8 mouse cellular contexts compared by ENCODE assay signal in genomic region chr3:104793871-104794828, GRCm38 (mm10). TPM values are rescaled to one million over a fixed set of nuclear protein-coding genes. Genes with fewer than 3 reads are reported as not detected.
DNase-seq lines count a peak whose midpoint lies in the region; ATAC-seq lines count a peak whose summit lies in the region.

No protein-coding gene starts in this region.

- H3K4me2 ChIP-seq in hindbrain, embryonic 13.5 days = no peak overlapping the region

- peaks cover 18% of the 10 kb centered on the region for H3K36me3 ChIP-seq in hindbrain, embryonic 13.5 days

- H3K4me1 ChIP-seq in hindbrain, embryonic 13.5 days (replicated peaks) = peaks cover 39% of the 10 kb centered on the region

- no peaks in the 10 kb centered on the region for H3K9me3 ChIP-seq in hindbrain, embryonic 13.5 days

- ATAC-seq in hindbrain, embryonic 13.5 days (ENCODE audit: low FRiP score) = peak; percentile 86
- ATAC-seq in erythroblast, adult 5-6 weeks (replicated peaks; ENCODE audit: low FRiP score, poor library complexity, severe bottlenecking) = no peak

- peaks cover 14% of the 10 kb centered on the region for H3K27me3 ChIP-seq in hindbrain, embryonic 13.5 days

- no peak overlapping the region for H3K9ac ChIP-seq in hindbrain, embryonic 13.5 days

- DNase-seq in ES-CJ7 (ENCODE audit: low read depth, low spot score) = peak; percentile 98
- DNase-seq in adrenal gland, postnatal 4 days (ENCODE audit: low spot score in 2 of 2) = peak; percentile 83 to 88
- peak; percentile 89 for DNase-seq in gastrocnemius, adult 18-20 months (ENCODE audit: low spot score)
- DNase-seq in layer of hippocampus, postnatal 25 days (ENCODE audit: extremely low spot score in 1 of 2, low spot score in 1 of 2) = peak; percentile 39 to 67
- peak; percentile 98 for DNase-seq in lung, postnatal 14 days
- DNase-seq in retina, postnatal 1 day = peak; percentile 98

- no peak overlapping the region for H3K4me3 ChIP-seq in hindbrain, embryonic 13.5 days

- H3K27ac ChIP-seq in hindbrain, embryonic 13.5 days = peak overlapping the region; percentile 40

- WGBS in hindbrain, embryonic 13.5 days = 57% methylated on average over 20 of the region's 20 CpGs

RNA-seq across cellular contexts. Expression of gene Rhoc, which starts 6.0 kb away (rescaled TPM):
- total RNA-seq in adrenal gland, postnatal 4 days (2021) = 100 to 1,000 TPM; 190 to 195 TPM
- total RNA-seq in gastrocnemius, adult 18-20 months (2021) = 10 to 100 TPM; 36.1 to 41.4 TPM
- polyA plus RNA-seq in hindbrain, embryonic 13.5 days (2015; fragmentation: Nextera tagmentation; extraction: Ambion mirVana) = 55.4 and 61.7 TPM in 2 replicates
- total RNA-seq in layer of hippocampus, postnatal 25 days (2021) = 10 to 100 TPM; 25.8 to 26.2 TPM
- not detected in 2 replicates for total RNA-seq in erythroblast, adult 5-6 weeks (2015; ENCODE audit: low replicate concordance)
- total RNA-seq in erythroblast, adult 5-6 weeks (2017; ENCODE audit: low replicate concordance) = 1.3 and 2.4 TPM in 2 replicates

RNA-seq across cellular contexts. Expression of gene Fam19a3, which starts 12.5 kb away (rescaled TPM):
- total RNA-seq in adrenal gland, postnatal 4 days (2021) = 1 to 10 TPM; 1.2 to 1.3 TPM
- 1 to 10 TPM; 2.1 to 3.4 TPM for total RNA-seq in gastrocnemius, adult 18-20 months (2021)
- 0.04 and 0.06 TPM in 2 replicates for polyA plus RNA-seq in hindbrain, embryonic 13.5 days (2015; fragmentation: Nextera tagmentation; extraction: Ambion mirVana)
- total RNA-seq in layer of hippocampus, postnatal 25 days (2021) = not detected
- not detected in 2 replicates for total RNA-seq in erythroblast, adult 5-6 weeks (2015; ENCODE audit: low replicate concordance)
- total RNA-seq in erythroblast, adult 5-6 weeks (2017; ENCODE audit: low replicate concordance) = not detected in 2 replicates

RNA-seq across cellular contexts. Expression of gene Ppm1j, which starts 13.3 kb away (rescaled TPM):
- 1 to 10 TPM; 8.8 to 9.2 TPM for total RNA-seq in adrenal gland, postnatal 4 days (2021)
- total RNA-seq in gastrocnemius, adult 18-20 months (2021) = 10 to 100 TPM; 28.6 to 35.3 TPM
- polyA plus RNA-seq in hindbrain, embryonic 13.5 days (2015; fragmentation: Nextera tagmentation; extraction: Ambion mirVana) = 0.57 and 0.92 TPM in 2 replicates
- total RNA-seq in layer of hippocampus, postnatal 25 days (2021) = under 1 TPM; 0.63 to 0.79 TPM
- not detected in 2 replicates for total RNA-seq in erythroblast, adult 5-6 weeks (2015; ENCODE audit: low replicate concordance)
- not detected in 2 replicates for total RNA-seq in erythroblast, adult 5-6 weeks (2017; ENCODE audit: low replicate concordance)

RNA-seq across cellular contexts. Expression of gene Mov10, which starts 24.2 kb away (rescaled TPM):
- total RNA-seq in adrenal gland, postnatal 4 days (2021) = 10 to 100 TPM; 49.0 to 52.8 TPM
- 1 to 10 TPM in 1 of 2 experiments, under 1 TPM in 1; 0.71 to 1.6 TPM for total RNA-seq in gastrocnemius, adult 18-20 months (2021)
- polyA plus RNA-seq in hindbrain, embryonic 13.5 days (2015; fragmentation: Nextera tagmentation; extraction: Ambion mirVana) = 10.2 and 14.5 TPM in 2 replicates
- 10 to 100 TPM in 1 of 2 experiments, 1 to 10 TPM in 1; 7.0 to 12.5 TPM for total RNA-seq in layer of hippocampus, postnatal 25 days (2021)
- 1.7 and 5.4 TPM in 2 replicates for total RNA-seq in erythroblast, adult 5-6 weeks (2015; ENCODE audit: low replicate concordance)
- total RNA-seq in erythroblast, adult 5-6 weeks (2017; ENCODE audit: low replicate concordance) = 2.4 TPM in 1 of 2 replicates, not detected in the other

Comparison
In these comparisons a context has a peak if more than half of its experiments do, and no peak if none do; other contexts are left out.
1. RNA of gene Rhoc, which starts 6.0 kb away (total RNA-seq): 190 to 195 TPM in adrenal gland, postnatal 4 days, 36.1 to 41.4 TPM in gastrocnemius, adult 18-20 months and 25.8 to 26.2 TPM in layer of hippocampus, postnatal 25 days; 1.3 to 2.4 TPM in erythroblast, adult 5-6 weeks; every median in the first group is over 4 times any median in the second.
2. RNA of gene Ppm1j, which starts 13.3 kb away (total RNA-seq): 28.6 to 35.3 TPM in gastrocnemius, adult 18-20 months and 8.8 to 9.2 TPM in adrenal gland, postnatal 4 days; 0.63 to 0.79 TPM in layer of hippocampus, postnatal 25 days and not detected in erythroblast, adult 5-6 weeks; every median in the first group is over 4 times any median in the second.
3. Peak in every context shown above with its lines, with median percentiles within 50 percentile points of each other: DNase-seq.